Mouse (Mus musculus): ENCODE results near the gene Tmem120a.

The Tmem120a gene

GRCm38 (mm10) chr5:135743741-135744609 lies at the start of gene Tmem120a:
TSS of gene Tmem120a (minus strand) at chr5:135744448.
- peak; percentile 95 to 97 for DNase-seq (ENCODE audit: low spot score in 2 of 2)

- DNase-seq (ENCODE audit: low spot score in 2 of 2), result no peak
Measured at GRCm38 (mm10) chr5:135782901-135783300, 38.7 kb upstream of the Tmem120a start.

- DNase-seq (ENCODE audit: low spot score in 2 of 2), result no peak
Measured at GRCm38 (mm10) chr5:135780331-135780730, 36.1 kb upstream of the Tmem120a start.

GRCm38 (mm10) chr5:135778471-135779445 lies 34.5 kb upstream of the Tmem120a start, which contains the start of gene Mdh2:
TSS of gene Mdh2 (plus strand) at chr5:135778480.
- DNase-seq (ENCODE audit: low spot score in 2 of 2), result peak; percentile 98 to 100

GRCm38 (mm10) chr5:135777796-135778470 lies 33.7 kb upstream of the Tmem120a start, which contains the start of gene Styxl1:
TSS of gene Styxl1 (minus strand) at chr5:135778385.
- DNase-seq (ENCODE audit: low spot score in 2 of 2), result no peak

GRCm38 (mm10) chr5:135776546-135776945 lies 32.3 kb upstream of the Tmem120a start:
- no peak for DNase-seq (ENCODE audit: low spot score in 2 of 2)

- DNase-seq (ENCODE audit: low spot score in 2 of 2), result no peak
Measured at GRCm38 (mm10) chr5:135772519-135772918, 28.3 kb upstream of the Tmem120a start.

- DNase-seq (ENCODE audit: low spot score in 2 of 2), result no peak
Measured at GRCm38 (mm10) chr5:135764971-135765370, 20.7 kb upstream of the Tmem120a start.

GRCm38 (mm10) chr5:135763526-135763925 lies 19.3 kb upstream of the Tmem120a start:
- peak; percentile 51 to 65 for DNase-seq (ENCODE audit: low spot score in 2 of 2)

GRCm38 (mm10) chr5:135761881-135762280 lies 17.6 kb upstream of the Tmem120a start:
- peak in 1 of 2 experiments; percentile 48 for DNase-seq (ENCODE audit: low spot score in 2 of 2)

GRCm38 (mm10) chr5:135751595-135751994 lies 7.3 kb upstream of the Tmem120a start:
- no peak for DNase-seq (ENCODE audit: low spot score in 2 of 2)

GRCm38 (mm10) chr5:135751041-135751440 lies 6.8 kb upstream of the Tmem120a start:
- DNase-seq (ENCODE audit: low spot score in 2 of 2), result no peak

- no peak for DNase-seq (ENCODE audit: low spot score in 2 of 2)
Measured at GRCm38 (mm10) chr5:135744742-135745141, 494 bp upstream of the Tmem120a start.

GRCm38 (mm10) chr5:135742941-135743740 lies 1.1 kb downstream of the Tmem120a start:
- peak in 1 of 2 experiments; percentile 52 for DNase-seq (ENCODE audit: low spot score in 2 of 2)

- DNase-seq (ENCODE audit: low spot score in 2 of 2), result no peak
Measured at GRCm38 (mm10) chr5:135742156-135742555, 2.1 kb downstream of the Tmem120a start.

GRCm38 (mm10) chr5:135738266-135738665 lies 6.0 kb downstream of the Tmem120a start:
- no peak for DNase-seq (ENCODE audit: low spot score in 2 of 2)

- no peak for DNase-seq (ENCODE audit: low spot score in 2 of 2)
Measured at GRCm38 (mm10) chr5:135737154-135737553, 7.1 kb downstream of the Tmem120a start.

GRCm38 (mm10) chr5:135736544-135736943 lies 7.7 kb downstream of the Tmem120a start:
- DNase-seq (ENCODE audit: low spot score in 2 of 2), result no peak

- DNase-seq (ENCODE audit: low spot score in 2 of 2), result no peak
Measured at GRCm38 (mm10) chr5:135735741-135736140, 8.5 kb downstream of the Tmem120a start.

GRCm38 (mm10) chr5:135734057-135734680 lies 10.1 kb downstream of the Tmem120a start:
- no peak for DNase-seq (ENCODE audit: low spot score in 2 of 2)
